Mouse (Mus musculus) 3T3-L1 (cell line): ENCODE data around the gene Cenpn.
A peak's percentile ranks its signal among the peaks of the same experiment; 100 is the strongest.

Source experiments
- DNase-seq: peaks from one replicate; pipeline ENCODE4 v3.0.0-alpha.2; 2015; ENCODE audit warnings: low read depth, low spot score

Gene Cenpn

DNA sequence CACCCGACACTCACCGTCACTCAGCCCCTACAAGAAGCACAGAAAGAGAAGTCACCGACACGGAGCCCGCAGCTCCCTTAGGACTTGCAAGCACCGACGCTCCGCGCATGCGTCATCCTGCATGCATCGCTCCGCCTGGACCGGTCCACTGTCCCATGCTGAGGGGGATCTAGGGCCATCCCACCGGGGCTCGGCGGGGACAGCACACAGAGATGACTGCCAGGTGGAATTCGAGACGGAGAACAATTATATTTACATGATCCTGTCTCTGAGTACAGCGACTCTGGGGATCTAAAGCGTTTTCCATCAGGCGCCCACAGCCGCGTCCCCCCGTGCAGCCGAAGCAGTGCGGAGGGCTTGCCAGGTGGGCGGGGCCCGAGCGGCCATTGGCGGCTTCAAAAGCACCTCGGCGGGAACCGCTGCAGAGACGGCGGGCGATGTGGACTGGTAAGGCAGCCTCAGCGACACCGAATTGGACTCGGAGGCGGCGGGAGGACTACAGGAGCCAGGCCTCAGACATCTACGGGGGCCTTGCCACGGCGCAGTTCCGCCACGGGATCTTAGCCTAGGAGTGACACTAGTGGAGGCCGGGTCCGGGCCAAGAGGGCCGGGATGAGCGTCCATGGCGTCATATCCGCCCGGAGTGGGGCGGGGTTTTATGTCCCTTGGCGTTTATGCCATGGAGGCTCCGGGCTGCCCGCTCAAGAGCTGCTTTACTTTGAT is at the start of gene Cenpn, which contains the start of gene Cmc2:
TSS of gene Cenpn (plus strand) at position 394 of the 723 bp plus-strand sequence.
TSS of gene Cmc2 (minus strand) at position 119 of the 723 bp plus-strand sequence.
- peak; percentile 98 for DNase-seq

- peak; percentile 48 for DNase-seq
Measured at GRCm38 (mm10) chr8:116872761-116873342, 48.7 kb upstream of the Cenpn start.

- DNase-seq = no peak
Measured at GRCm38 (mm10) chr8:116873586-116873985, 47.9 kb upstream of the Cenpn start.

- DNase-seq = no peak
Measured at GRCm38 (mm10) chr8:116873986-116874385, 47.5 kb upstream of the Cenpn start.

DNA sequence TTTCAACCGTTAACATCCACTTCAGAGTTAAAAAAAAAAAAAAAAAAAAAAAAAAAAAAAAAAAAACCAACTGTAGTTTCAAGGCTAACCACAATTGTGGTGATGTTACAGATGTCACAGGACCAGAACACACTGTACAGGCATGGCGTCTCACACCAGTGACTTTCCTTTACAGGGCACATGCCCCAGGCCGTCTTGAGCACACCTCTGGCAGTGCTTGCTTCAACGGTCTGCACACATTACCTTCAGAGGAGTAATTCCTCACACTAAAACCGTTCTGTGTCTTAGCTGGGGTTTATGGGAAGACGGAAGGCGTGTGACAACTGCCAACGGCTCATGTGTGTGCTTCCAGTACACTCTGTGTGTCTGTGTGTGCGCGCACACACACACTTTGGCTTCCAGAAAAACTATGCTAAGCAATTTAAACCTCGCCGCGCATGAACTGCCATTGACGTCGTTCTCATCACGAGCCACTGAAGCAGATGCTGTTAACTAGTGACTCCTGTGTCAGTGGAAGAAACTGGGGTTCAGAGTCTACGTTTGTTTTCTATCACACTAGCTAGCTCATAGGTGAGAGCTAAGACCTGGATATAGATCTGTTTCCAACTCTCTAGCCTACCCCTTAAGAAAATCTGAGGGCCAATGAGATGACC is 45.6 kb upstream of the Cenpn start:
- DNase-seq = no peak

DNA sequence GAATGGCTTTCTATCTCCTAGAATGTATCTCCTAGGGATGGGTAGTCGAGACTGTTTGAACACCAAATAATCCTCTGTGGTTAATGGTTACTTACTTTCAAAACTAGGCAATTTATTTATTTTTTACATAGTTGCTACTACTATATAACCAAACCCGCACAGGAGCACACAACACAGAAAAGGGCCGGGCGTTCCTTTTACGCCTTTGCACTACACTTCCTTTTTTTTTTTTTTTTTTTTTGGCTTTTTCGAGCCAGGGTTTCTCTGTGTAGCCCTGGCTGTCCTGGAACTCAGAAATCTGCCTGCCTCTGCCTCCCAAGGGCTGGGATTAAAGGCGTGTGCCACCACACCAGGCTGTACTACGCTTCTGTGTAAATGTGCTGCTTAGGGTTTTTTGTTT is 40.1 kb upstream of the Cenpn start:
- no peak for DNase-seq

DNA sequence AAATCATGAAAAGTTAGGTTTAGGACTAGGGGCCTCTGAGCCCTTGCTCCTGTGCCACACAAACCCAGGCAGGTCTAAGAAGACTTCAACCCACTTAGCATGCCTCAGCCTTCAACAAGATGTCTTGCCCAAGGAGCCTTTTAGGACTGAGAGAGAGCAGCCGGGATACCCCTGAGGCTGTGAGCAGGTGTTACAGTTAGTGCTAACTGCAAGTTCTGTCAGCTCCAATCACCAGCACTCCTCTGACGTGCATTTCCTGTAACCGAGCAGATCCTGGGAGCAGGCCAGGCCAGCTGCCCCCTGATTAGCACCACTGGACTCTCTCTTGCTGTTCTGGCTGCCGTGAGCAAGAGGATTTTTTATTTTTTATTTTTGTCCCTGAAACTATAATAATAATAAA is 33.7 kb upstream of the Cenpn start:
- DNase-seq = no peak

- no peak for DNase-seq
Measured at GRCm38 (mm10) chr8:116891446-116891845, 30.1 kb upstream of the Cenpn start.

DNA sequence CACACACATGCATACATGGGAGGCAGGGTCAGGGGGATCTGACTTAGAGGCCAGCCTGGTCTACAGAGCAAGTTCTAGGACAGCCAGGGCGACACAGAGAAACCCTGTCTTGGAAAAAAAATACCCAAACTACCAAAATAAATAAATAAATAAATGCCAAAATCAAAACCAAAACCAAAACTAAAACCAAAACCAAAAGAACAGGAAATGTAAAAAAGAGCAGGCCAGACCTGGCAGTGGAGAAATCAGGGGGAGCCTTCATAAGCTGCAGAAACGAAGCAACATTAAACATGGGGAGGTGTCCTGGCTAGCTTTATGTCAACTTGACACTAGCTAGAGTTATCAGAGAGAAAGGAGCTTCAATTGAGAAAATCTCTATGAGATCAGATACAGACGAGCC is 29.4 kb upstream of the Cenpn start:
- no peak for DNase-seq

DNA sequence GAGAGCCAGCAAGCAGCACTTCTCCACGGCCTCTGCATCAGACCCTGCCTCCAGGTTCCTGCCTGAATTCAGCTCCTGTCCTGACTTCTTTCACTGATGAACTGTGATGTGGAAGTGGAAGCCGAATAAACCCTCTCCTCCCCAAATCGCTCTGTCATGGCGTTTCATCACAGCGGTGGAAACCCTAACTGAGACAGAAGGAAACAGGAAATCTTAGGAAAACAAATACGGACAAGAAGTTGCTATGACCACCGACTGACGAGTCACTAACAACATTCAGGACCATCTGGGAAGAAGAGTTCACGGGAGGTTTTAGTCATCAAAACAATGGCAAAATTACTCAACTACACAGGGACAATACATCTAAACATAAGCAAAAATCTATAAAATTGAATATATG is 28.9 kb upstream of the Cenpn start:
- DNase-seq = peak; percentile 60

GRCm38 (mm10) chr8:116893938-116894337 is 27.6 kb upstream of the Cenpn start:
- DNase-seq = no peak

DNA sequence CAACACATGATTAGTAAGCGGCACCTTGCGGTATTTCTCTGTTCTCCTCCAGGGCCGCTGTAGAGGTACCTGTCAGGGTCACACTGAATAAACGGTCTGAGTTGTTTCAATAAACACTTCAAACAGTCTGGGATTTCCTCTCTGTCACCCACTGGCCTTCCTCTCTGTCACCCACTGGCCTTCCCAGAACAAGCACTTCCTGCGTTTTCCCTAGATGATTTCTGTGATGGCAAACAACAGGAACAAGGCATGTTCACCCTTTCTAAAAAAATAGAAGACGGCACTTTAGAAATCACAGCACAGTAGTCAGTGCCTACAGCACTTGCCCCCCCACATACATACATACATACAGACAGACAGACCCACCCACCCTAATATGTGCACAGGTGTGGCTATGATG is 26.0 kb upstream of the Cenpn start:
- DNase-seq = no peak

DNA sequence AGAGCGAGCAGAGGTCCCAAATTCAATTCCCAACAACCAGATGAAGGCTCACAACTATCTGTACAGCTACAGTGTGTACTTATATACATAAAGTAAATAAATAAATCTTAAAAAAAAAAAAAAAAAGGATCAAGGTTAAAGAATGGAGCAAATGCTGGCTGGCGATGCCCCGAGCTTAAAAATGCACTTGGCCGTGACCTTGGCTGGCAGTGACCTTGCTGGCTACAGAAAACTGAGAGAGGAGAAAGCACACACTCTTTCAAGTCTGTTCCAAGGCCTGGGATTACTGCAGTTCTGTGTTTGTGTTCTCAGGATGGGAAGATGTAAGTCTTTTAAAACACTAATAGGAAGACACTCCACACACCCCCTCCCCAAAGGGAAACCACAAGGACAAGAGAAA is 16.8 kb upstream of the Cenpn start:
- DNase-seq = no peak

GRCm38 (mm10) chr8:116905252-116905651 is 16.3 kb upstream of the Cenpn start:
- DNase-seq = no peak

- DNase-seq = peak; percentile 65
Measured at GRCm38 (mm10) chr8:116905836-116906235, 15.7 kb upstream of the Cenpn start.

DNA sequence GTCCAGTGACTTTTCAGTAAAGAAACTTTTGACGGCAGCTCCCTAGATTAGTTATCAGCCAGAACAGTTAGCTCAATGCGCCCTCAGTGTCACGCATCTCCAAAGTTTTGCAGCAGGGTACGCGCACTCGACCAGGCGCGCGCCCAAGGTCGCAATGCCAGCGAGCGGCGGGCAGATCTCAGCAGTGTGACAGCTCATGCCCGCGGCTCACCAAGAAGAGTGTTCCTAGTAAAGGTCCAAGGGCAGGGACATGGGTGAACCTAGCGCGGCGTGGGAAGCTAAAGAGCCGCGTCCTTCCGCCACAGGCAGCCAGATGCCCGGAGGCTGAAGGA is 559 bp upstream of the Cenpn start:
- no peak for DNase-seq

DNA sequence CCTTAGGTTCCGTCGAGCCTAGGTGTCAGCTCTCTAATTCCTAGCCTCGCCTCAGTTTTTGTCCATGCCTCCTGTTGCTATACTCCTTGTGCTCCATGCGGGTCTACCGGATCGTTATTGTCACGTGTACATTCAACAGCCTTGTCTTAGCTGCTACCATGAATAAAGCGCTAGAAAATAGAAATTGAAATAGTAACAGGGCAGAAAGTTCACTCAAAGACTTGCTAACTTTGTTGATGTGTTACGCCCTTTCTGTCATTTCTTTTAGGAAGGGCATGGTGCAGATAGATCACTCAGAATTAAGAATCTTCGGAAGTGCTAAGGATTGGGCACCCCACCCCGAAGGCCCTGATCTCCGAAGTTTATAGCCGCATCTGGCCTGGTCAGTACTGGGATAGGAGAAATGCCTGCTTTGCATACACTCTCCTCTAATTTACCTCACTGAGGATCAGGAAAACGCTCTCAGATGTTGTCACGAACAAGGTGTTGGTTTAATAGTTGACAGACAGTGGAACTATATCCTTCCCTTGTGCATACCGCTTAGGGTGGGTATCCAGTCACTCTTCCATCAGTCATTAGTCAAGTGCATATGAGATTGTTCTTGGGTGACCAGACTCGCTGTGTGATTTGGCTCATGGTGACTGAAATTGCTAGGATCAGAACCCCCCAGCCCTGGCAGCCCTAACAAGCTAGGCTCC is 679 bp downstream of the Cenpn start:
- DNase-seq = no peak

- no peak for DNase-seq
Measured at GRCm38 (mm10) chr8:116923526-116923925, 2.0 kb downstream of the Cenpn start.

DNA sequence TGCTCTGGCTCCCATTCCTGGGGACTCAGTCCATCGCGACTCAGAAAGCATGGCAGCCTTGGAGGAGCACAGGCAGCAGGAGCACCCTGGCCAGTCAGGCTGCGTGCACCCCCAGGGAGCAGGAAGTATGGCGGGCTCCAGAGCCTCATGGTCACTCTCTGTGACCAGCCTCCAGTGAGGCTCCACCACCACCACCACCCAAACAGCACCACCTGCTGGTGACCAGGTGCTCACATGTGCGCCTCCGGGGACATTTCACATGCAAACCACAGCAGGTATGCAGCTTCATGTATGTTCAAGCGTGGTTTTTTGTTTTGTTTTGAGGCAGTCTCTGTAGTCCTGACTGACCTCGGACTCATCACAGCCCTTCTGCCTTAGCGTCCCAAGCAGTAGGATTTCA is 6.3 kb downstream of the Cenpn start:
- peak; percentile 58 for DNase-seq

- peak; percentile 59 for DNase-seq
Measured at GRCm38 (mm10) chr8:116928588-116928987, 7.1 kb downstream of the Cenpn start.

GRCm38 (mm10) chr8:116934976-116935375 is 13.4 kb downstream of the Cenpn start:
- no peak for DNase-seq

- no peak for DNase-seq
Measured at GRCm38 (mm10) chr8:116935506-116935905, 14.0 kb downstream of the Cenpn start.
